Mouse (Mus musculus): ENCODE data around the gene Hsd17b3.

Gene Hsd17b3

GRCm38 (mm10) chr13:64089130-64089529 lies at the start of gene Hsd17b3:
Gene Hsd17b3, minus strand, starts transcription at chr13:64089230.
- no peak for DNase-seq (ENCODE audit: low read depth in 2 of 2, low spot score in 2 of 2)

GRCm38 (mm10) chr13:64129616-64130375 lies 40.8 kb upstream of the Hsd17b3 start:
- peak; percentile 27 to 40 for DNase-seq (ENCODE audit: low read depth in 2 of 2, low spot score in 2 of 2)

- peak; percentile 36 to 52 for DNase-seq (ENCODE audit: low read depth in 2 of 2, low spot score in 2 of 2)
Measured at GRCm38 (mm10) chr13:64128858-64129615, 40.0 kb upstream of the Hsd17b3 start, which contains the start of gene Slc35d2. Gene Slc35d2, minus strand, starts transcription at chr13:64129368.

- no peak for DNase-seq (ENCODE audit: low read depth in 2 of 2, low spot score in 2 of 2)
Measured at GRCm38 (mm10) chr13:64126316-64126715, 37.3 kb upstream of the Hsd17b3 start.

GRCm38 (mm10) chr13:64124886-64125285 lies 35.9 kb upstream of the Hsd17b3 start:
- no peak for DNase-seq (ENCODE audit: low read depth in 2 of 2, low spot score in 2 of 2)

- DNase-seq (ENCODE audit: low read depth in 2 of 2, low spot score in 2 of 2), result no peak
Measured at GRCm38 (mm10) chr13:64123491-64124188, 34.6 kb upstream of the Hsd17b3 start.

DNA sequence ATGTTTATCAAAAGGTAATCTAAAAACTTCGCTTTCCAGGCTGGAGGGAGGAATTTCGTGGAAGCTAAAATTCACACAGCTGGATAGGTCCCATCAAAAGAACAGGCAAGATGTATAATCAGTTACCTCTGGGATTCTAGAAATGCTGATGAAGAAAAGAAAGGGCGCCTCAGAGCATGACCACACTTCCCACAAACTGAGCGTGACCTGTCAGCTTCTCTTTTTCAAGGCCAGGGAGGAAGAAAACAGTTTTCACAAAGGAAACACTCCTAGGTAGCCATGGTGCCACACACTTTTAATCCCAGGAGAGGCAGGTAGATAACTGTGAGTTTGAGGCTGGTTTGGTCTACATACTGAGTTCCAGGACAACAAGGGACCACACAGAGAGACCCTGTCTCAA lies 31.7 kb upstream of the Hsd17b3 start:
- no peak for DNase-seq (ENCODE audit: low read depth in 2 of 2, low spot score in 2 of 2)

DNA sequence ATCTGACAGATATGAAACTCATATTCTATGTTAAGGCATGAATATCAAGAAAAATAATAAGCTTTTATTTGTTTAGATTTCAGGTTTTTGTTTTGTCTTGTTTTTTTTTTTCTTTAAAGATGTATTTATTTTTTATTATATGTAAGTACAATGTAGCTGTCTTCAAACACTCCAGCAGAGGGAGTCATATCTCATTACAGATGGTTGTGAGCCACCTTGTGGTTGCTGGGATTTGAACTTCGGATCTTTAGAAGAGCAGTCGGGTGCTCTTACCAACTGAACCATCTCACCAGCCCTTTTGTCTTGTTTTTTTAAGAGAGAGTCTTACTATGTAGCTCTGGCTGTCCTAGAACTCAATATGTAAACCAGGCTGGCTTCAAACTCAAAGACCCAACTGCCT lies 28.4 kb upstream of the Hsd17b3 start:
- no peak for DNase-seq (ENCODE audit: low read depth in 2 of 2, low spot score in 2 of 2)

- DNase-seq (ENCODE audit: low read depth in 2 of 2, low spot score in 2 of 2), result no peak
Measured at GRCm38 (mm10) chr13:64110421-64110820, 21.4 kb upstream of the Hsd17b3 start.

DNA sequence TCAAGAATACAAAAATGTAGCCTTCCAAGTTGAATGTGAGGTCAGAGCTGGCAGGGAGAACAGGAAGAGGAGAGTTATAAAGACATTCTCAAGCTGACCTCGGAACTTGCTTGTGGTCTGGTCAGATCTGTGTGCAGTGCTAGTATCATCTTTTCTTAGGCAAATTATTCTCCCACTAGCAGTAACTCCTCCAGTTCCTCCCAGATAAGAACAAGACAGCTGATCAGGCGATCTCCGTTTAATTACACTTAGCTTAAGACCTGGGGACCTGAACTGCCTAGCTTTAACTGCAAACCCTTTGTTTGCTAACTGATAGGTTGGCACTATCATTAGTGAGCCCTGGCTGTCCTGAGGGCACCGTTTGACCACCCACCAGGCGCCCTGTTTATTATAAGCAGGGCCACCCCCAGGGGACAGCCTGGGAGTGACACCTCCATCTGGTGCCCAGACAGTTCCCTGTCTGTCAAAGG lies 19.4 kb upstream of the Hsd17b3 start:
- DNase-seq (ENCODE audit: low read depth in 2 of 2, low spot score in 2 of 2), result no peak

DNA sequence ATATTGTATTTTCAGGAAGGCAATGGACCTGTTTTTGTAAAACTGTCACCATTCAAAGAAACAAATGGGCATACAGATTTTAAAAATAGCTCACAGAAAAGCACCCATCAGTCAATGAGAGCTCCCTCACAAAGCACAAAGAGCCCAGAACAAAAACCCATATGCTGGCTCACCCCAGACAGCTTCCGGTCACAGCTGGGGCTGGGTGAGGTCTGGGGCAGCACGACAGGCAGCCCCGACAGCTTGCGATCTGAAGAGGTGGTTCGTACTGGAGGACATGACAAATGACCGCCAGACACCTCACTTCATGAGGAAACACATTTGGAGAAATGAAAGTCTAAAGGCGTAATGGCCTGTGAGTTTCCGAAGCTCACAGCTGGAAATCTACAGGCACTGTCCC lies 18.5 kb upstream of the Hsd17b3 start:
- DNase-seq (ENCODE audit: low read depth in 2 of 2, low spot score in 2 of 2), result no peak

DNA sequence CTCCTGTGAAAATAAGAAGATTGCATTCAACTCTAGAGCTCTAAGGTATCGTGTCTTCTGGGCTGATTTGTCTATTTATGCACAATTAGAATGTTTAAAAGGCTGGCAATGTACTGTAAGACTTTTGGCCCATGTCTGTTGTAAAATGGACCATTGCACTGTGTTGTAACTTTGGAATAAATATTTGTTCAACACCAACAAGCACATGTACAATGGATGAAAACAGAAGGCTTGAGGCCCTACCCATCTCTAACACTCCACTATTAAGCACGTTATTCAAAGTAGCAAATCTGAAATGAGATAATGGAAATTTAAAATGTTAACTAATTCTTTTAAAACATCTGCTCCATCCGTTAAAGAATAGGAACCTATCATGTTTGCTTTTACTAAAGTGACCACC lies 18.1 kb upstream of the Hsd17b3 start:
- DNase-seq (ENCODE audit: low read depth in 2 of 2, low spot score in 2 of 2), result no peak

- DNase-seq (ENCODE audit: low read depth in 2 of 2, low spot score in 2 of 2), result no peak
Measured at GRCm38 (mm10) chr13:64105690-64106089, 16.7 kb upstream of the Hsd17b3 start.

DNA sequence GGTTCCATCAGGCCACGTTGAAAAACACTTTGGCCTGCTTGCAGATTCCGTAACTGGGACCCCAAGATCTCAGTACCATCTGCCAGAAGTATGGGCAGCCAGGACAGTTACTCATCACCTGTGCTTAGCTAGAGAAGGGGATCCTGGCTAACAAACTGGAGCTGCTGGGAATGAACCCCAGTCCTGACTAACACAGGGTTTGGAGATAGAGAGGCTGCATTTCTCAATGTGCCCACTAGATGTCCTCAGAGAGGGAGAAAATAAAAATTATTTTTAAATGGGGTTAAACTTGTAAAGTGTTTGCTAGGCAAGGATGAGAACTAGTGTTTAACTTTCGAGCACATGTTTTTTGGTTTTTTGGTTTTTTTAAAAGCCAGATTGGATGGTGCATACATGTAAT lies 11.2 kb upstream of the Hsd17b3 start:
- peak in 1 of 2 experiments; percentile 38 for DNase-seq (ENCODE audit: low read depth in 2 of 2, low spot score in 2 of 2)

DNA sequence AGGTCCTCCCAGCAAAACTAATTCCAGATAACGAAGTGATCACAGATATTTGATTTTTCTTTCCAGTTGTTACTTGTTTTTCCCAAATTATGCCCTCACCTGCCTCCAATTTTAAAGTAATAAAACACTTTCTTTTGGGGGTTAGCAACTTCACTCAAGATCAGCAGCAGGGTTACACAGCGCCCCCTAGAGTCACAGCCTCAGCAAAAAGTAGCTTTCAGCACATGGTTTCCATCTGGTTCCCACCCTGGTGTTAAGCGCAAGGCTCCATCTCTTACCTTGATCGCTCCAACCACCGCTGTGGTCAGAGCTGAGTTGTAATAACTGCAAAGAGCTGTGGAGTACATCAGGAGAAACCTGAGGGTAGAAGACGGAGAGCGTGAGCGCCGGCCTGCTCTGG lies 10.0 kb upstream of the Hsd17b3 start:
- peak; percentile 11 to 37 for DNase-seq (ENCODE audit: low read depth in 2 of 2, low spot score in 2 of 2)

DNA sequence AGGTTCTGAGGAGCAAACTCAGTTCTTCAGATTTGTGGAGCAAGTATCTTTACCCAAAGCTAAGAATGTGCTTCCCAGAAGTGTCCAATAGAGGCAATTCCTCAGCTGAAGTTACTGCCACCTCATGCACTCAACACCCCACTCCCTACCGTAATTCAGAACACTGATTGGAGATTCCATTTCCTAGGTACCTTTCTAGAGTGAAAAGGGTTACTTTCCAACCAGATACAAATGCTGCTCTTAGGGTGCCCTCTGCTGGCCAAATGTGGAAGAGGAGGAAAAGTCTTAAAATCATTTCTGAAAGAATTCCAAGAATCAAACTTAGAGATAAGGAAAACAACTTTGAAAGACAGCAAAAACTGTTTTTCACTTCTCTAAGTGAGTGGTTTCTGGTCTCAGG lies 4.3 kb upstream of the Hsd17b3 start:
- DNase-seq (ENCODE audit: low read depth in 2 of 2, low spot score in 2 of 2), result peak; percentile 23 to 52

GRCm38 (mm10) chr13:64092752-64093151 lies 3.7 kb upstream of the Hsd17b3 start:
- DNase-seq (ENCODE audit: low read depth in 2 of 2, low spot score in 2 of 2), result no peak

GRCm38 (mm10) chr13:64092141-64092540 lies 3.1 kb upstream of the Hsd17b3 start:
- DNase-seq (ENCODE audit: low read depth in 2 of 2, low spot score in 2 of 2), result no peak

GRCm38 (mm10) chr13:64091006-64091405 lies 2.0 kb upstream of the Hsd17b3 start:
- DNase-seq (ENCODE audit: low read depth in 2 of 2, low spot score in 2 of 2), result no peak

DNA sequence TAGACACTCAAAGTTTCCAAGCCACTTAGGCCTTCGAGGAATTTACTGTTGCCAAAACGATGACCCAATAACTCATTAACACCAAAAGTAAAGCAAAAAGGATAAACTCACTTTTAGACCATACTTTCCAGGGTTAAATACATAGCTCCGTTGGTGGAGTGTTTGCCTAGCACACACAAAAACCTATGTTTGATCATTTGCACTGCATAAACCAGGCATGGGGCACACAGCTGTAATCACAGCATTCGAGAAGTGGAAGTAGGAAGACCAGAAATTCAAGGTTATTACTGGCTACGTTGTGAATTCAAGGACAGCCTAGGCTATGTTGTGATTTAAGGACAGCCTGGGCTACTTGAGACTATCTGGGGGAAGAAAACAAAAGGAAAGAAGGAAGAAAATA lies 1.2 kb upstream of the Hsd17b3 start:
- no peak for DNase-seq (ENCODE audit: low read depth in 2 of 2, low spot score in 2 of 2)

DNA sequence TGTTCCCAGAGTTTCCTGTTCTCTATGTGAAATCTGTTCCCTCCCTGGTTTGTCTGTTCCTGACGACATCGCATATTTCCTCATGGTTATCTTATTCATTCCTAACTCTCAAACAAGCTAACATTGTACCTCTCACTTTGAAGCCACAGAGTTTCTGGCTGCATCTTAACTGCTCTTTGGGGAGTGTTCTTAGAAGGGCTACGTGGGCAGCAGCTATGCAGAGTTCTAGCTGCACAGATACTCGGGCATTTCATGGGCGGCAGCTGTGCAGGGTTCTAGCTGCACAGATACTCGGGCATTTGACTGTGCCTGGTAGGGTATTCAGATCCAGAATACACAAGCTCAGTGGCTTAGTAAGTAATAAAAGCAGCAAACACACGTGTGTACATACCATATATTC lies 973 bp downstream of the Hsd17b3 start:
- no peak for DNase-seq (ENCODE audit: low read depth in 2 of 2, low spot score in 2 of 2)

- DNase-seq (ENCODE audit: low read depth in 2 of 2, low spot score in 2 of 2), result no peak
Measured at GRCm38 (mm10) chr13:64086036-64086435, 3.0 kb downstream of the Hsd17b3 start.

Data from CD8-positive naive resting alpha-beta T cell, adult 2 months (primary cell).